Mouse (Mus musculus) limb, embryonic 14.5 days (tissue): ENCODE data around the gene Cx3cr1. TPM values are rescaled to one million over a fixed set of nuclear protein-coding genes. Genes with fewer than 3 reads are reported as not detected.

Experiments used
- ATAC-seq: fragments of 200-750 bp; cut with Nextera tagmentation; 2 replicates; pipeline ENCODE4 v1.8.0; 2017; ENCODE audit warnings: low read depth, moderate number of reproducible peaks, moderate TSS enrichment; ENCODE audit not compliant: low FRiP score
- DNase-seq: peaks from one replicate; pipeline ENCODE4 v3.0.0-alpha.2; 2015; ENCODE audit warnings: low spot score
- H3K27ac ChIP-seq: fragments of 300-500 bp; sonication (generic); replicated peaks from 2 replicates; pipeline ENCODE4 v1.5.1; 2014; ENCODE audit warnings: low read depth, mild to moderate bottlenecking, low read length, moderate library complexity, mixed read lengths
- H3K27me3 ChIP-seq: fragments of 300-500 bp; sonication (generic); 2 replicates; pipeline ENCODE4 v1.6.1; 2014; ENCODE audit warnings: low read length, mixed read lengths; ENCODE audit not compliant: control insufficient read depth, insufficient read depth
- H3K36me3 ChIP-seq: fragments of 300-500 bp; sonication (generic); 2 replicates; pipeline ENCODE4 v1.6.1; 2014; ENCODE audit warnings: mild to moderate bottlenecking, low read length, moderate library complexity, mixed read lengths; ENCODE audit not compliant: control insufficient read depth, insufficient read depth
- H3K4me1 ChIP-seq: fragments of 300-500 bp; sonication (generic); 2 replicates; pipeline ENCODE4 v1.6.1; 2014; ENCODE audit warnings: antibody characterized with exemption, low read length, mixed read lengths; ENCODE audit not compliant: control insufficient read depth, insufficient read depth
- H3K4me2 ChIP-seq: fragments of 300-500 bp; sonication (generic); replicated peaks from 2 replicates; pipeline ENCODE4 v1.6.1; 2014; ENCODE audit warnings: low read depth, mild to moderate bottlenecking, low read length, moderate library complexity; ENCODE audit not compliant: severe bottlenecking
- H3K4me3 ChIP-seq: fragments of 300-500 bp; sonication (generic); replicated peaks from 2 replicates; pipeline ENCODE4 v1.5.1; 2014; ENCODE audit warnings: low read length
- H3K9ac ChIP-seq: fragments of 300-500 bp; sonication (generic); 2 replicates; pipeline ENCODE4 v1.6.1; 2014; ENCODE audit warnings: mild to moderate bottlenecking, low read depth, low read length, moderate library complexity; ENCODE audit not compliant: severe bottlenecking
- H3K9me3 ChIP-seq: fragments of 300-500 bp; sonication (generic); 2 replicates; pipeline ENCODE4 v1.6.1; 2016; ENCODE audit warnings: low read length; ENCODE audit not compliant: control insufficient read depth
- POLR2A ChIP-seq: fragments of 200-500 bp; IDR thresholded peaks from 2 replicates; pipeline ENCODE4 v1.8.0; 2012; ENCODE audit warnings: inconsistent platforms, mild to moderate bottlenecking, moderate library complexity, borderline replicate concordance; ENCODE audit not compliant: insufficient read depth, insufficient read length; ENCODE audit errors: extremely low read depth
- WGBS: fragments of 180-500 bp; shearing (Covaris S2); extraction: QIAGEN DNeasy Blood & Tissue Kit; methylation state at CpG from one replicate; pipeline ENCODE4 v1.1.7; 2014; 5-methylcytosine and 5-hydroxymethylcytosine counted together
- polyA plus RNA-seq, 2 experiments: library from polyadenylated mRNA; depleted of rRNA in 1 of 2; stranded (reverse) in 1 of 2; unstranded in 1 of 2; fragments of >200 nt; fragmentation: Nextera tagmentation in 1 of 2; extraction: Ambion mirVana in 1 of 2; gene quantifications; 2 replicates each; pipeline versions ENCODE4 v1.2.1 to v1.2.3; 2012 to 2014

Gene Cx3cr1
- polyA plus RNA-seq, 2 experiments = 10.1 to 11.0 TPM

DNA sequence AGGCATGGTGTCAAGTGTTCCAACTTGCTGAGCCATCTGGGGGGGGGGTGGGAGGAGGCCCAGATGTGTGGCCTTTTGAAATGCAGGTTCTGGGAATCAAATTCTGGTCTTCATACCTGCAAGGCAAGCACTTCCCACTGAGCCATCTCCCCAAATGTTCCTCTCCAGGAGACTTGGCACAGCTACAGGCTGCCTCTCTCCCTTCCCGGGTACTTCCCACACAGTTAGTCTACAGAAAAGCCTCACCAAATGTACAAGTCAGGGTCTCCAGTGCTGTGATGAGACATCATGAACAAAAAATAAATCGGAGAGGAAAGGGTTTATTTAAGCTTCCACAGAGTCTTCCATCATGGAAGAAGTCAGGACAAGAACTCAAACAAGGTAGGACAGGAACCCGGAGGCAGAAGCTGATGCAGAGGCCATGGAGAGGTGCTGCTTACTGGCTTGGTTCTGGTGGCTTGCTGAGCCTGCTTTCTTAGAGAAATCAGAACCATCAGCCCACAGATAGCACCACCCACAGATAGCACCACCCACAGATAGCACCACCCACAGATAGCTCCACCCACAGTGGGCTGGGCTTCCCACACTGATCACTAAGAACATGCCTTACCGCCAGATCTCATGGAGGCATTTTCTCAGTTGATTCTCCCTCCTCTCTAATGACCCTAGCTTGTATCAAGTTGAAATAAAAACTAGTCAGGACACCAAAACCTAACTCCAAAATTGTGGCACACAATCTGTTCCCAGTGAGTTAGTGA, 182.4 kb downstream of the Cx3cr1 start:
- ATAC-seq = no peak
- no peak for DNase-seq
- H3K4me2 ChIP-seq = no peak overlapping the region
- no peak overlapping the region for H3K4me3 ChIP-seq
- no peaks in the 10 kb centered on the region for H3K36me3 ChIP-seq
- no peak overlapping the region for H3K9ac ChIP-seq
- no peaks in the 10 kb centered on the region for H3K27me3 ChIP-seq
- no peaks in the 10 kb centered on the region for H3K4me1 ChIP-seq
- TF ChIP-seq POLR2A = no peak
- no peaks in the 10 kb centered on the region for H3K9me3 ChIP-seq
- H3K27ac ChIP-seq = no peak overlapping the region
- 69% methylated on average over 4 of the region's 4 CpGs for WGBS

DNA sequence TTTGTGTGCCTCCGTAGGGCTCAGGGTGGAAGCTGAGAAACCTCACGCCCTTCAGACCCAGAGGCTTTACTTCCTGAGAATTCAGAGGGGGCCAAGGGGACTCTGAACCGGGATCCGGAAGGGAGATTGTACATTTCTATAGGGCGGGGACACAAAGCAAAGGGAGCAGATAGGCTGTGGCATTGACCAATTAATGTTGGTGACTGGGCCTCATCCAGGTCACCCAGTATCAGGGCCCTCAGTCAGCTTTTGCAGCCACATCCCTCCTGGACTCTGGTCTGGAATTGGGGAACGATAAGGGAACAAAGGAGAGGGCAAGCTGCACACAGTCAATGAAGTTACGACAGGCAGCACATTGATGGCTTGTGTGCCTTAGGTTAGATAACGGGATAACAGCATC, 215.5 kb downstream of the Cx3cr1 start:
- Histone ChIP-seq H3K4me3 (no peak overlapping the region), H3K27ac (no peak overlapping the region), H3K27me3 (no peaks in the 10 kb centered on the region), H3K36me3 (no peaks in the 10 kb centered on the region), H3K9me3 (no peaks in the 10 kb centered on the region), H3K9ac (no peak overlapping the region), H3K4me1 (no peaks in the 10 kb centered on the region), H3K4me2 (no peak overlapping the region)
- DNase-seq (no peak), ATAC-seq (no peak)
- no peak for TF ChIP-seq POLR2A
- 74% methylated on average over 8 of the region's 8 CpGs for WGBS

DNA sequence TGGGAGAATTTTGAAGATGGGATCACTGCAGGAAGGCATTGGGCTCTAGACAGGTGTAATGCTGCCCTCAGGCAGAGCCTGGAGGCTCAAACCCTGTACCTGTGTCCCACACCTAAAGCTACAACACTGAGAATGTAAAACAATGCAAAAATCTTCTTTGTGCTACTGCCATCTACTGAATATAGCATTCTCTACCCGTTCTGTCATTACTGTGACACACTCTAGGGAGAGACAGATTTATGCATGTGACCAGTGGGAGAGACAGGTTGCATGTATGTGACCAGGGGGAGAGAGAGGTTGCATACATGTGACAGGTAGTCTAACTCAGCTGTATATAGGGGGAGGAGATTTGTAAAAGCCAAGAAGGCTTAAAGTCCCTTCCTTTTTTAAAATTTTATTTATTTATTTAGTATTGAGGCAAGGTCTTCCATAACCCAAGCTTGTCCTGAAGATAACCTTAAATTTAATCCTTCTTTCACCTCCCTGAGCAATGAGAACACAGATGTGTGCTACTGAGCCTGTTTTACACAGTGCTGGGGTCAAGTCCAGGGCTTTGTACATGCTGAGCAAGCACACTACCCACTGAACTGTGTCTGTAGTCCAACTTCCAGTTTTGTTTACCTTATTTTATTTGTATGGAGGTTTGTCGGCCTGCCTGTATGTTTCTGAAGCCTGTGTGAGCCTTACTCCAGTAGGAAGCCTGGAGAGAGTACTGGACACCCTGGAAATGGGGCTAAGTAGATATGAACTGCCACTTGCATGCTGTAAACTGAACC, 216.4 kb downstream of the Cx3cr1 start:
- Histone ChIP-seq H3K36me3 (no peaks in the 10 kb centered on the region), H3K9me3 (no peaks in the 10 kb centered on the region), H3K4me1 (no peaks in the 10 kb centered on the region), H3K4me2 (no peak overlapping the region), H3K27me3 (no peaks in the 10 kb centered on the region), H3K9ac (no peak overlapping the region), H3K4me3 (no peak overlapping the region), H3K27ac (no peak overlapping the region)
- 60% methylated on average over 2 of the region's 2 CpGs for WGBS
- DNase-seq (no peak), ATAC-seq (no peak)
- no peak for TF ChIP-seq POLR2A

DNA sequence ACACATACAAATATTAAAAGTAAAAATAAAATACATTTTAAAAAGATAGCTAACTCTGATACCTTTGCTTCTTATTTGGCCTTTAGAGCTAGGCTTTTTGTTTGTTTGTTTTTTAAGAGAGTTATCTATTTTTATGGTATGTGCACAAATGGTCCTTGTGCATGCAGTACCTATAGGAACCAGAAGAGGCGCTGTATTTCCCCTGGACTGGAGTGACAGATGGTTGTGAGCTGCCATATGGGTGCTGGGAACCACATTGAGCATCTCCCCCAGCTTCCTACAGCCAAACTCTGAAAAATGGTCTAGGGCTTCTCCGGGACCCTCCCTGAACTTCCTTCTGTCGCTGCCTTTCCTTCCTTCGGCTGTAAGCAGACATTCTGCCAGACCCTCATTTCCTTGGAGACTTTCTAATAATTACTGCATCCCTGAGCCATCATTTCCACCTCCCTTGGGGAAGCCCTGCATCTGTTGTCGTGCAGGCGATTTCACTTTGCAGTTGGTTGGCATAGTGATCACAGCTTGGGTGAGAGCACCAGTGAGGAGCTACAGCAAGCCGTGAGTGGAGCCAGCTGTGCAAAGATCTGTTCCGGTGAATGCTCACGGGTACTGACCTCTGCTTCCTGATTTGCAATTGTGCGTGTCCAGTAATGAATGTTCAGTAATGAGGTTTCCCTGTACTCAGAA, 217.2 kb downstream of the Cx3cr1 start:
- no peaks in the 10 kb centered on the region for H3K9me3 ChIP-seq
- H3K27me3 ChIP-seq = no peaks in the 10 kb centered on the region
- no peak for ATAC-seq
- DNase-seq = no peak
- no peak overlapping the region for H3K4me2 ChIP-seq
- no peaks in the 10 kb centered on the region for H3K36me3 ChIP-seq
- H3K27ac ChIP-seq = no peak overlapping the region
- 67% methylated on average over 10 of the region's 10 CpGs for WGBS
- no peak for TF ChIP-seq POLR2A
- no peaks in the 10 kb centered on the region for H3K4me1 ChIP-seq
- no peak overlapping the region for H3K4me3 ChIP-seq
- H3K9ac ChIP-seq = no peak overlapping the region

Other genes with a start within 250 kb of the Cx3cr1 start
- 0.06 and 0.08 TPM in 2 replicates for gene Scn11a, start 244.4 kb downstream of the Cx3cr1 start, polyA plus RNA-seq (2012; rRNA removed)
- 0.08 and 0.10 TPM in 2 replicates for gene Scn11a, start 244.4 kb downstream of the Cx3cr1 start, polyA plus RNA-seq (2014; fragmentation: Nextera tagmentation; extraction: Ambion mirVana)
- gene Wdr48, start 175.0 kb downstream of the Cx3cr1 start, polyA plus RNA-seq (2012; rRNA removed) = 62.9 and 68.7 TPM in 2 replicates
- 50.5 and 55.6 TPM in 2 replicates for gene Wdr48, start 175.0 kb downstream of the Cx3cr1 start, polyA plus RNA-seq (2014; fragmentation: Nextera tagmentation; extraction: Ambion mirVana)
- gene Gorasp1, start 132.3 kb downstream of the Cx3cr1 start, polyA plus RNA-seq (2012; rRNA removed) = 28.1 and 31.5 TPM in 2 replicates
- gene Gorasp1, start 132.3 kb downstream of the Cx3cr1 start, polyA plus RNA-seq (2014; fragmentation: Nextera tagmentation; extraction: Ambion mirVana) = 30.2 and 32.4 TPM in 2 replicates
- 0.34 and 0.35 TPM in 2 replicates for gene Ttc21a, start 132.3 kb downstream of the Cx3cr1 start, polyA plus RNA-seq (2012; rRNA removed)
- 0.10 and 0.21 TPM in 2 replicates for gene Ttc21a, start 132.3 kb downstream of the Cx3cr1 start, polyA plus RNA-seq (2014; fragmentation: Nextera tagmentation; extraction: Ambion mirVana)
- gene Csrnp1, start 85.2 kb downstream of the Cx3cr1 start, polyA plus RNA-seq (2012; rRNA removed) = 12.8 and 28.4 TPM in 2 replicates
- 2.1 and 2.8 TPM in 2 replicates for gene Csrnp1, start 85.2 kb downstream of the Cx3cr1 start, polyA plus RNA-seq (2014; fragmentation: Nextera tagmentation; extraction: Ambion mirVana)
- gene Xirp1, start 46.3 kb downstream of the Cx3cr1 start, polyA plus RNA-seq (2012; rRNA removed) = 1.4 TPM in 2 replicates
- gene Xirp1, start 46.3 kb downstream of the Cx3cr1 start, polyA plus RNA-seq (2014; fragmentation: Nextera tagmentation; extraction: Ambion mirVana) = 1.4 and 2.2 TPM in 2 replicates
- gene Ccr8, start 22.2 kb upstream of the Cx3cr1 start, polyA plus RNA-seq (2012; rRNA removed) = 1.6 and 2.4 TPM in 2 replicates
- gene Ccr8, start 22.2 kb upstream of the Cx3cr1 start, polyA plus RNA-seq (2014; fragmentation: Nextera tagmentation; extraction: Ambion mirVana) = 3.4 and 4.0 TPM in 2 replicates
- gene Slc25a38, start 40.5 kb upstream of the Cx3cr1 start, polyA plus RNA-seq (2012; rRNA removed) = 31.9 and 34.9 TPM in 2 replicates
- 25.7 and 26.0 TPM in 2 replicates for gene Slc25a38, start 40.5 kb upstream of the Cx3cr1 start, polyA plus RNA-seq (2014; fragmentation: Nextera tagmentation; extraction: Ambion mirVana)
- gene Rpsa, start 57.8 kb upstream of the Cx3cr1 start, polyA plus RNA-seq (2012; rRNA removed) = 2,717 and 3,331 TPM in 2 replicates
- gene Rpsa, start 57.8 kb upstream of the Cx3cr1 start, polyA plus RNA-seq (2014; fragmentation: Nextera tagmentation; extraction: Ambion mirVana) = 2,066 and 2,128 TPM in 2 replicates
- gene Mobp, start 79.8 kb upstream of the Cx3cr1 start, polyA plus RNA-seq (2012; rRNA removed) = not detected in 2 replicates
- gene Mobp, start 79.8 kb upstream of the Cx3cr1 start, polyA plus RNA-seq (2014; fragmentation: Nextera tagmentation; extraction: Ambion mirVana) = not detected in 2 replicates
- 0.73 and 0.82 TPM in 2 replicates for gene Myrip, start 231.6 kb upstream of the Cx3cr1 start, polyA plus RNA-seq (2012; rRNA removed)
- 0.37 and 0.50 TPM in 2 replicates for gene Myrip, start 231.6 kb upstream of the Cx3cr1 start, polyA plus RNA-seq (2014; fragmentation: Nextera tagmentation; extraction: Ambion mirVana)